Mouse (Mus musculus) kidney, adult 11 months (tissue): Measurements from ENCODE around the gene Gzmd.
A peak's percentile ranks its signal among the peaks of the same experiment; 100 is the strongest.
"Not testable (repeated sequence)": the region's sequence is repeated elsewhere in the genome, so short reads cannot be mapped to it uniquely, and the experiment has no call there.

Experiments used
- DNase-seq: peaks from one replicate; pipeline ENCODE4 v3.0.0; 2022

Gene Gzmd

DNA sequence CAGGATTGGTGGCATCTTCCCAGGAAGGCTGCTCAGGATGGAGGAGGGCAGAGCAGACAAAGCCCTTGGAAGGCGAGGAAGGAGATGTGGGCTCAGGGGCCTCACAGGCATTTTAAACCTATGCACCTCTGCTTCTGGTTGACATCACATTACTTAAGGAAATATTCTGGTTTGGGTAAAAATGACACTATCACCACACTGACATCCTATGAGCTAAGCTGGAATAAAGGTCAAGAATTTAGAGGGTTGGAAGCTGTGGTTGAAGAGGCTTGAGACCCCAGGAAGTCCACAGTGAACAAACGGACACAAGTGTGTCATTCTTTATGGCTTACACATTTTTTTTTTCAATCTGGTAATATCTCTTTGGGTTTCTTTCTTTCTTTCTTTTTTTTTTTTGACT lies at the start of gene Gzmd:
Gzmd (minus strand) TSS at position 101 of the 400 bp plus-strand sequence.
- DNase-seq, result not testable (repeated sequence)

DNA sequence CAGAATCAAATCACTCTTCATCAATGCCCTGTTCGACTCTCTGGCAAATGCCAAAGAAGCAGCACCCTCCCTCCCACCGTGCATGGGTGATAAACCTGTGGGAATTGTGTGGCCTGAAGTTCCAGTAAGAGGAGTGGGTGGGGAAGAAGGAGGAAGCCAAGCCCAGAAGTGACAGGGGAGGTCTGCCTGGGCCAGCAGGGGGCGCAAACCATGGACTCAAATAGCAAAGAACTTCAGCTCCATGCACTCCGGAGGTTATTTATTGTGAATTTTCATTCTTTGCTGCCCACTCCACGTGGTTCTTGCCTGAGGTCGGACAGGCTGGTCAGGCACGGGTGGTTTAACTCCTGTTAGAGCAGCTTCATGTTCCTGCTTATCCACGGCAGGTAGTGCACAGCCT lies 45.2 kb upstream of the Gzmd start:
- peak; percentile 5 for DNase-seq

DNA sequence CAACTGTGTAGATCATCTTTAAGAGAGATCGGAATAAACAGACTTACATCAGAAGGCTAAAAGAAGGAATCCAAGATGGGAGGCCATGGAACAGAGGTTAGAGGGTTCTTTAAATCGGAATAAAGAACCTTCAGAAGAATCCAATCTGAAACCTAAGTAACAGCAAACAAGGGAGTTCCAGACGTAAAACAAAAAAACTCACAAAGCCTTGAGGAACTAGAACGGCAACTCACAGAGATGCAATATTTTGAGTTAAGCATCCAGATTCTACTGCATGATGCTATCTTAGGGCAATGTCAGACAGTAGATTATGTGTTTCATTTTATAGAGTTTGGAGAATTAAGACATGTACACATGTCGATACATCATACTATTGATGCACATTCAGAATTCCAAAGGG lies 42.1 kb upstream of the Gzmd start, which contains the start of gene Gzmn:
Gzmn (minus strand) TSS at position 101 of the 400 bp plus-strand sequence.
- DNase-seq, result no peak

DNA sequence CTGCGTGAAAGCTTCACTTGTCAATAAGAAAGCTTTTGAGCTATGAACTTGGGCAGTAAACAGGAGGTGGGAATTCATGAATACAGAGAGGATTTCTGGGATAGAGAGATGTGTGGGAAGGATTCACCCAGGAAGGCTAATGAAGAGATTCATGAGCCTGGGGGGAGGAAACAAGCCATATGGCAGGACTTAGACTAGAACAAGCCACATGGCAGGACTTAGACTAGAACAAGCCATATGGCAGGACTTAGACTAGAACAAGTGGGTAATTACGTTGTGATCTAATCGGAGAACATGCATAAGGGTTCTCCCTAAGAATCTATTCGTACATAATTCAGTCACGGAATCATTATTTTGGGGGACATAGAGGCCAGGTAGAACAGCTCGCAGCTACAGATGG lies 41.0 kb upstream of the Gzmd start:
- no peak for DNase-seq

DNA sequence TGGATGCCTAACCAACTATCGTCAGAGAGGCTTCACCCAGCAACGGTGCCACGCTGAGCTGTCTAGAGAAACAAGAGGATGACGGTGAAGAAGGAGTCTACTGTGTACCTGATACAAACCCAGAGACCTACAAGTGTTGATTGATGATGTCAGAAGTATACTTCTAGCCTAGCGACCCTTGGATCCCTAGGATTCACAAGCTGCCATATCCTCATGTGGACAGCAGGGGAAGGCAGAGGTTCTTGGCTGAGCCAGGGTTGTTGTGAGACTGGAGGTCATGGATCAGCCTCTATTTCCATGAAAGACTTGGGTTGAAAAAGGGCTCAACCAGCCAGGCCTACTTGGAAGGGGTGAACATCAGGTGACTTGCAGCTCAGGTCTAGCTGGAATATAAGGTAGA lies 40.3 kb upstream of the Gzmd start:
- DNase-seq, result no peak

DNA sequence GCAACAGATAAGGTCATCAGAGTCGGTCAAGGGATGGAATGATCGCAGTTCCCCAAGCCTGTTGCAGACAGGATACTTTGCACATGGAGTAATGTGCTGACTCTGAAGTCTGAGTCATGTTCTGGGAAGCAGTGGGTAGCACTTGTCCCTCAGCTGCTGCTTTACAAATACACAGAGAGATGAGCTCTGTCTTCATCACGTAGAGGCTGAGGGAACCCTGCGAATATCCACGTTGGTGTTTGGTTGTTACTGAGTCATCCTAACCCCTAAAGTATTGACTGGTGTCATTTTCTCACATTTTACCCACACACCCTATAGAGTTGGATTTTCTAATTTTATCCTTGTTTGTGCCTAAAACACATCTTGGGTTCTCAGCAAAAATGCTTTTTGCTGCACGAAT lies 35.6 kb upstream of the Gzmd start:
- no peak for DNase-seq

DNA sequence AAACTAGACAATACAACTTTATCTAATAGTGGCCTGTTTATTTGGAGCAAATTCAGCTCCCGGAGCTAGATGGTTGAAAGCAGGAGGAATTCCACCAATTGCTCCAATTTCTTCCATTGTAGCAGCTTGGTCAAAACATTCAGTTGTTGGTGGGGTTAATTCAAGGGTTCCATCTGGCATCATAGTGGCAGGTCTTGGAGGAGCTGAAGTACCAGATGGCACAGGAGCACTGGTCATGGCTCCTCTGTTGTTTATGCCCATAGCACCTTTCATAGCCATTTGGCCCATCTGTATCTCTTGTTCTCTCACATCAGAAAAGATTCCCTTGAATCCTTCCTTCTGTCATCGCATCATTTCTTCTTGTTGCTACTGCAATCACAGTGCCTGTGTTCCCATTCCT lies 29.7 kb upstream of the Gzmd start:
- DNase-seq, result no peak

DNA sequence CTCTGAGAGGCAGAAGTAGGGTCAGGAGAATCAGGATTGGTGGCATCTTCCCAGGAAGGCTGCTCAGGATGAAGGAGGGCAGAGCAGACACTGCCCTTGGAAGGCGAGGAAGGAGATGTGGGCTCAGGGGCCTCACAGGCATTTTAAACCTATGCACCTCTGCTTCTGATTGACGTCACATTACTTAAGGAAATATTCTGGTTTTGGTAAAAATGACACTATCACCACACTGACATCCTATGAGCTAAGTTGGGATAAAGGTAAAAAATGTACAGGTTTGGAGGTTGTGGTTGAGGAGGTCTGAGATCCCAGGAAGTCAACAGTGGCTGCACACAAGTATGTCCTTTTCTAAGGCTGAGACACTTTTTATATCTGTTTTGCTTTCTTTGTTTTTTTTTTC lies 27.1 kb upstream of the Gzmd start, which contains the start of gene Gzmg:
Gzmg (minus strand) TSS at position 101 of the 400 bp plus-strand sequence.
- DNase-seq, result not testable (repeated sequence)

DNA sequence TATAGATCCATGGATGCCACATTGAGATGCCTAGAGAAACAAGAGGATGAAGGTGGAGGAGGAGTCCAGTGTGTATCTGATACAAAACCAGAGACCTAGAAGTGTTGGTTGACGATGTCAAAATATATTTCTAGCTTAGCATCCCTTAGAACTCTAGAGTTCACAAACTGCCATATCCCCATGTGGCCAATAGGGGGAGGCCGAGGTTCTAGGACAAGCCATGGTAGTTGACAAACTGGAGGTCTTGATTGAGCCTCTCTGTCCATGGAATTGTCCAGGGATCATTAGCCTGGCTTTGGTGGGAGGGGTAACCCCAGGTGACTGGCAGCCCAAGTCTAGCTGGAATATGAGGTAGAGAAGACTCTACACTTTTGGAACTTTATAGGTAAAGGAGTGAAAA lies 22.9 kb upstream of the Gzmd start:
- no peak for DNase-seq

DNA sequence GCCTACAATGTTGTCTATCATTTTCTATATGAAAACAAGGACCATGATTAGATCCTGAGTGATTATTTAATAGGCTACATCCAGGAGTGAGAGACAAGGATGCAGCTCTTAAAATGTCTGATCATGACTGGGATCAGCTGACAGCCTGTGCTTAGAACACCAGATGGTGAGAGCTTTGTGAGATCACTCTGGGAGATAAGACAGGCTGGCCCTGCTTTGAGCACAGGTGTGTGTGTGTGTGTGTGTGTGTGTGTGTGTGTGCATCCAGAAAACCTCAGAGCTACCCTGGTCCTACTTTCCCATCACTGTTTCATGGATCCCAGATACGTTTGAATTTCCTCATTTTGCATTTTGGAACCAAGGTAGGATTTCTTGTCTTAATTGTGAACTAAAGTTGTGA lies 1.3 kb upstream of the Gzmd start:
- not testable (repeated sequence) for DNase-seq

DNA sequence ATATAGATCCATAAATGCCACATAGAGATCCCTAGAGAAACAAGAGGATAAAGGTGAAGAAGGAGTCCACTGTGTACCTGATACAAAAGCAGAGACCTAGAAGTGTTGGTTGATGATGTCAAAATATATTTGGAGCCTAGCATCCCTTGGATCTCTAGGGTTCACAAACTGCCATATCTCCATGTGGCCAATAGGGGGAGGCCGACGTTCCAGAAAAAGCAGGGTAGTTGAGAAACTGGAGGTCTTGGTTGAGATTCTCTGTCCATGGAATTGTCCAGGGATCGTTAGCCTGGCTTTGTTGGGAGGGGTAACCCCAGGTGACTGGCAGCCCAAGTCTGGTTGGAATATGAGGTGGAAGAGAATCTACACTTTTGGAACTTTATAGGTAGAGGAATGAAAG lies 4.1 kb downstream of the Gzmd start:
- DNase-seq, result no peak

DNA sequence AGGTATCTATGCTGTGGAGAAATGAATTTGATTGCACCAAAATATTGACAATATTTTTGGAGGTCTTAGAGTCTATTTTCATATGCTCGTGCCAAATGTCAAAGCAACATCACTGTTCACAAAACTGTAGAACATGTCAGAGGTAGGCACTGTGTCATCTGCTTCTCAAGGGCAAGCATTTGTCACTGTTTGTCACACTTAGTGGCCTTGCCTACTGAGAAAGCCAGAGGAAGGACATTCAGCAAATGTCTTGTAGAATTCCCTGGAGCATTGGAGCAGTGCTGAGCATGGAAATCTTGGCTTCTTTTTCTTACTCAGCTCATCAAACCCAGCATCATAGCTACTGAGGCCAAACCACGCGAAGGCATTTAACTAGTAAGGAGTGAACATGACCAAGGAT lies 8.9 kb downstream of the Gzmd start:
- DNase-seq, result no peak

DNA sequence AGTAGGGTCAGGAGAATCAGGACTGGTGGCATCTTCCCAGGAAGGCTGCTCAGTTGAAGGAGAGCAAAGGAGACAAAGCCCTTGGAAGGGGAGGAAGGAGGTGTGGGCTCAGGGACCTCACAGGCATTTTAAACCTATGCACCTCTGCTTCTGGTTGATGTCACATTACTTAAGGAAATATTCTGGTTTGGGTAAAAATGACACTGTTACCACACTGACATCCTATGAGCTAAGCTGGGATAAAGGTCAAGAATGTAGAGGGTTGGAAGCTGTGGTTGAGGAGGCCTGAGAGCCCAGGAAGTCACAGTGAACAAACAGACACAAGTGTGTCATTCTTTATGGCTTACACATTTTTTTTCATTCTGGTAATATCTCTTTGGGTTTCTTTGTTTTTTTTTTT lies 11.9 kb downstream of the Gzmd start, which contains the start of gene Gzme:
Gzme (minus strand) TSS at position 101 of the 400 bp plus-strand sequence.
- DNase-seq, result no peak

DNA sequence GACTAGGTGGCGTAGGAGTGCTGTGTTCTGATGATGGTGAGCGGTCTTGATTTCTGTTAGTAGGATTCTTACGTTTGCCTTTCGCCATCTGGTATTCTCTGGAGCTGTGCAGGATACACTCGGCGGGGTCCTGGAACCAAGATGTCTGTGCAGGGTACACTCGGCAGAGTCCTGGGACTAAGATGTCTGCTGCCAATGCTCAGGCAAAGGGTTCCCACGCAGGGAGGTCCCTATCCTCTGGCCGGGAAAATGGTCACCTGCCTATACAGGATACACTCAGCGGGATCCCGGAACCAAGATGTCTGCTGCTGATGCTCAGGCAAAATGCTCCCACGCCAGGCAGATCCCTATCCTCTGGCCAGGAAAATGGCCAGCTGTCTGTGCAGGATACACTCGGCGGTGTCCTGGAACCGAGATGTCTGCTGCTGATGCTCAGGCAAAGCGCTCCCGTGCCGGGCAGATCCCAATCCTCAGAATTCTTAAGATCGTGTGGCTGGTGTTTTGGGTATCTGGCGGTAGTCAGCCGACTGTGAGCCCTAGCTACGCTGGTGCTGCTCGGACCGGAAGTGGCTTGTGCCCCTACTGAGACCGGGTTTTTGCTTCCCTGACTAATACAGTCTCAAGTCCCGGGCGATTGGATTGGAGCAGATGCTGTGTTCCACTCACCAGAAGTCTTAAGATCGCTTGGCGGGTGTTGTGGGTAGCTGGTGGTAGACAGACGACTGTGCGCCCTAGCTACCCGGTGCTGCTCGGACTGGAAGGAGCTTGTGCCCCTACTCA lies 16.7 kb downstream of the Gzmd start:
- DNase-seq, result not testable (repeated sequence)

DNA sequence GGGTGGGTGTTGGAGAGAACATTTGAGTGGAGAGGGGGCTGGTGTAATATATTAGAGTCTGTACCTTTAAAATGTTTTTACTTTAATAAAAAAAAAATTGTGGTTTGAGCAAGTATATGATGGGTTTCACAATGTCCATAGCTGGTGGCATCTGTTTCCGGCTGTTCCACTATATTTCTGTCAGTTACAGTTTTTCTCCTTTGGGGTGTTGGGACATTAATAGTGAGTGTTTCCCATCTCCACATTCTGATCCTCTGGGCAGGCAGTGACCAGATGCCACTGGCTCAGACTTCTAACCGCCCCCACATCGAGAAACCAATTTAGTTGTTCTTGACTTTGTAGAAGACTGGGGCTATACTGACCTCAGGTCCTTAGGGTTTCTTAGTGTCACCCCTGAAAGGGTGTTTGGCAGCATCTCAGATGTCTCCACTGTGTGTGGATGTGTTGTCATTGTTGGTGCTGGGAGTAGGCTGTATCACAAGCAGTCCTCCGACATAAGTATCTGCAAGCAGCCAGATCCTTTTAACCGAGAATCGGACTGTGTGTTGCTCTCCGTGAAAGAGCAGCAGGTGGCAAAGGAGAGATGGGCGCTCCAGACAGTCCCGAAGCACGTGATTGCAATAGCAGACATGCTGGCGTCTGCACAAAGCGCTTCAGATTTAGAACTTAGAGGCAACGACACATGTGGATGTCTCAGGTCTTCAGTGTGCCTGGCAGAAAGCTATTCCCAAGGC lies 26.8 kb downstream of the Gzmd start:
- DNase-seq, result no peak

DNA sequence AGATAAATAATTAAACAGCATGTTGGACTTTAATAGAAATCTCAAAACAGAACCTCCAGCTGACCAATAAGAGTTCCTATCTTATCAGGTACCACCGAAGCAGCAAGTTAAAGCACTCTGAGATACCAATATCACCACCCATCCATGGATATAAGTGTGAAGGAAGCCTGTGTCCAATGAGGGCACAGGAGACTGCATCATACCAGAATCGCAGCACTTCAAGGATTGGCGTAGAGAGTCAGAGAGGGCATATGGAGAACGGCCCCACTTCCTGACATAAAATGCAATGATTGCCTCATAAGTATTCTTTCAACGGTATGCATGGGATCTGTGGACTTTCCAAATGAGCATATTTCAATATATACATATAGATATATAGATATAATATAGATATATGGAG lies 27.4 kb downstream of the Gzmd start:
- DNase-seq, result no peak

DNA sequence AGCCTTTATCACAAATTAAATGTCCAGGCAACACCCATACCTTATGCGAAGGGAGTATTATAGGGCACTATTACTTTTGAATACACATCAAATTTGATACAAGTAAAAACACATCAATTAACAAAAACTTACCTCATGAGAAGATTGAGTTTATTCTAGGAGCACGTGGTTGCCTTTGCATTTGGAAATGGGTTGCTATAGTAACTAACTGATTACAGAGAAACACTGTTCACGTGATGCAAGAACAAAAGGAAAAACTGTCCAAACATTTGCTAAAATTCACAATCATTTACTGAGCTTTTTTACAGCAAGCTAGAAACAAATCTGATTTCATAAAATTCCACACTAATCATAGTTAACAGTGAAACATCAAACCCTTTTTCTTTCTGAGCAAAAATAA lies 29.0 kb downstream of the Gzmd start:
- no peak for DNase-seq

DNA sequence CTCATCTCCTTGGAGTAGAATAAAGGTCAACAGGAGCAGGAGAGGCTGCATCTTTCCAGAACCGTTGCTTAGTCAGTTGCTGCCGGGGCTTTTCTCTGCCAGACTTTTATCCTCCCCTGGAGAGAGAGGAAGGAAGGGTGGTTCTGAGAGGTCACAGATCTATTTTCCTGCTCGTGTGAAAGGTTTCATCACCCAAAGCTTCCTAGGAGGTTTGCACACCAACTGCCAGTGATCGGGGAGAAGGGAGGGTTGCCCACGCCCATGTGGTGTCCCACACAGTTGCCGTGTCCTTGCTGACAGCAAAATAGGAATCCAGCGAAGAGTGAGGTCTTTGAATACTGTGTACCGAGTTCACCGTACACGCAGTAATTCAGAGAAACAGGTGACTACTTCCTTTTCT lies 30.0 kb downstream of the Gzmd start, which contains the start of gene Ctsg:
Ctsg (minus strand) TSS at position 189 of the 400 bp plus-strand sequence.
- no peak for DNase-seq

DNA sequence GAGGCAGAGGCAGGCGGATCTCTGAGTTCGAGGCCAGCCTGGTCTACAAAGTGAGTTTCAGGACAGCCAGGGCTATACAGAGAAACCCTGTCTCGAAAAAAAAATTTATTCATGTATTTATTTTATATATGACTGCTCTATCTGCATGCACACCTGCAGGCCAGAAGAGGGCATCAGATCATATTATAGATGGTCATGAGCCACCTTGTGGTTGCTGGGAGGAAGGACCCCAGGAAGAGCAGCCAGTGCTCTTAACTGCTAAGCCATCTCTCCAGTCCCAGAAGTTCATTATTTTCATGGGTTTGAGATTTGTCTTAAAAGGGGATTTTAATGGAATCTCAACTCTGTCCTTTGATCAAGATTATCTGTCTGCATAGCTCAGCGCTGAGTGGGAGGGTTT lies 33.5 kb downstream of the Gzmd start:
- no peak for DNase-seq

DNA sequence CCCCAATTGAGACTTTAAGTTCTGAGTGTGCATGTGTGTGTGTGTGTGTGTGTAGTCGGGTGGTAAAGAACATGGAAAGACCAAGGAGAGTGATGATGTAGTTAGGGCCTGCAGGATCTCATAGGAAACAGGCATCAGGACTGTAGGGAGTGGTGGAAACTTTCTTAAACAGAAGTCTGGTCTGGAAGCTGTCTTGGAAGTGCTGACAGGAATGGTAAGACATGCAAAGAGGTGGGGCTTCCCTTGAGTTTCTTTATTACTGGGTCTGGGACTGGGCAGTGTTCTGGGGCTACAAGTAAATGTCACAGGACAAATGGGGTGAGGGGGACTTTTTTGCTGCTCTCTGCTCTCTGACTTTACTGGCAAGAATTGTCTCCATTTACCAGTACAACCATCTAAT lies 34.8 kb downstream of the Gzmd start:
- DNase-seq, result no peak

DNA sequence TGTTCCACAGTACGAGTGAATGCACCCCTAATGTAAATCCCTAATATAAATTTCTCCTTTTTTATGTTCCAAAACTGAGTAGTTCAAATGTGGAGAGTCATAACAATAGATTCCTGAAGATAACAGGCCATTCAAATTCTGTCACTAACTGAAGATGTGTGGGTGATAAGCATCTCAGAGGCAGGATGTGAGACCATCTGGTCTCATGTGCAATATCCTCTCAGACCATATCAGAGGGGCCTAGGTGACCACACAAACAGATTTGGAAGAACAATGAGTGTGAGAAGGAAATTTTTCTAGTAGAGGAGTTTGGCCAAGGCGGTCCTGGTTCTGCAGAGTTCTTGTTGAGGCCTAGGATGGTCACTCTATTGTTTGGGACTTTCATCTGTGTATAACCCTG lies 39.1 kb downstream of the Gzmd start:
- no peak for DNase-seq

DNA sequence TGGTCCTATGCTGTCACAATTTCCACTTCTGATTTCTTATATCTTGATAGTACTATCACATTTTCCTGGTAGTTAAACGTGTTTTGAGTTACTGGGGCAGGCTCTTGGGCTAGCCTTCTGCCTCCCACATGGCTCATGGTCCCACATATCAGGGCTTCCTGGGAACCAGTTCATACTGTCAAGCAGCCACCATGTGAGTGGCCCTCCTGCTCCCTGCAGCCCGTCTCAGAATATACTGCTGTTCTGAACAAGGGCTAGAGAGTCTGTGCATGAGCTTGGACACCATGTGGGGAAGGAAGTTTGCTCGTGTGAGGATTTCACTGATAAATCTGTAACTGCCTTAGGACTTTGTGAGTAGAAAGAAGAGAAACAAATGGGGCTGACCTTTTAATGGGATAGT lies 45.7 kb downstream of the Gzmd start:
- no peak for DNase-seq

DNA sequence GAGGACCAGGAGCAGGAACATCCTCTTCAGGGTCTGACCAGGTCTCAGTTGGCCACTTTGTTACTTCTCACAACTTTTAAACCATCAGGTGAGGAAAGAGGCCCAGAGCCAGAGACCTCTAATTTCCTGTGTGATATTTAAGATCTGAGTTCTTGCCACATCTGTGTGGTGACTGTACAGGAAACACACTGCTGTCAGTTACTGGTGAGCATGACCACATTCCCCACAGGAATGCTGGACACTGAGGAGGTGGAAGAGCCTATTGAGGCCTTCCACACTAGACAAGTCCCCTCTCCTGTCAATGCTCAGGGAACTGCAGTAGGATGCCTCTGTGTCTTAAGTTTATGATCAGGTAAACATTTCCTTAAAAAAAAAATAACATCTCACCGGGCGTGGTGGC lies 47.2 kb downstream of the Gzmd start, which contains the start of gene Mcpt8:
Mcpt8 (minus strand) TSS at position 107 of the 400 bp plus-strand sequence.
- DNase-seq, result no peak

DNA sequence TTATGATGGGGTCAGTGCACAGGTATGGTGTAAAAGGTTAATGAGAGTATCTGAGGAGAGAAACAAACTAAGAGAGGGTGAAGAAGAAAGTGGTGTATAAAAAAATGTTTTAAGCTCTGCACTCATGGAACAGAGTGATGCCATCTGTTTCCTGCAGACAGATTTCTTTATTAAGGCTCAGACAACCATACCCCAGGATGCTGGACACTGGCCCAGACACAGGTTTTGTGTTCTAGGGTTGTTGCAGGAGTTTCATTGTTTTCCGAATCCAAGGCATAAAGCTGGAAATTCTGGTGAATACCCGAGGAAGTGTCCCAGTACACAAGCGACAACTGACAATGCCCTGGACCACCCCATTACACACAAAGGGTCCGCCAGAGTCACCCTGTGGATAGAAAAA lies 50.4 kb downstream of the Gzmd start:
- no peak for DNase-seq
